Mouse (Mus musculus): Measurements from ENCODE around the gene Casp9. TPM values are rescaled to one million over a fixed set of nuclear protein-coding genes. Genes with fewer than 3 reads are reported as not detected.

Casp9 gene
- polyA plus RNA-seq, 1 experiment, result 7.1 TPM

- peaks cover 34% of the 10 kb centered on the region for H3K36me3 ChIP-seq (replicated peaks; ENCODE audit: low read length)
- peaks cover 17% of the 10 kb centered on the region for H3K27me3 ChIP-seq (replicated peaks)
- TF ChIP-seq GATA1 (IDR thresholded peaks at IDR 0.05; ENCODE audit: borderline replicate concordance, low read length) (no peak), FLI1 (IDR thresholded peaks at IDR 0.05; ENCODE audit: low read length) (no peak)
- H3K4me3 ChIP-seq (replicated peaks), result no peak overlapping the region
- no peaks in the 10 kb centered on the region for H3K4me1 ChIP-seq
- no peaks in the 10 kb centered on the region; the same call in 1 of the 2 replicates for H3K9me3 ChIP-seq
Observed at GRCm38 (mm10) chr4:141758874-141759542, 34.4 kb upstream of the Casp9 start.

- TF ChIP-seq FLI1 (IDR thresholded peaks at IDR 0.05; ENCODE audit: low read length) (no peak), GATA1 (IDR thresholded peaks at IDR 0.05; ENCODE audit: borderline replicate concordance, low read length) (no peak)
- H3K27me3 ChIP-seq (replicated peaks), result peaks cover 4% of the 10 kb centered on the region
- no peak overlapping the region for H3K4me3 ChIP-seq (replicated peaks)
- peaks cover 41% of the 10 kb centered on the region for H3K36me3 ChIP-seq (replicated peaks; ENCODE audit: low read length)
- no peaks in the 10 kb centered on the region for H3K4me1 ChIP-seq
- no peaks in the 10 kb centered on the region for H3K9me3 ChIP-seq
Observed at GRCm38 (mm10) chr4:141760942-141761341, 32.5 kb upstream of the Casp9 start.

- H3K4me1 ChIP-seq, result peaks cover 7% of the 10 kb centered on the region
- no peak for TF ChIP-seq FLI1 (IDR thresholded peaks at IDR 0.05; ENCODE audit: low read length)
- TF ChIP-seq GATA1 (IDR thresholded peaks at IDR 0.05; ENCODE audit: borderline replicate concordance, low read length), result no peak
- no peak overlapping the region for H3K4me3 ChIP-seq (replicated peaks)
- H3K27me3 ChIP-seq (replicated peaks), result peaks cover 2% of the 10 kb centered on the region
- no peaks in the 10 kb centered on the region for H3K9me3 ChIP-seq
- H3K36me3 ChIP-seq (replicated peaks; ENCODE audit: low read length), result peaks cover 51% of the 10 kb centered on the region
Observed at GRCm38 (mm10) chr4:141762102-141762598, 31.3 kb upstream of the Casp9 start.

GRCm38 (mm10) chr4:141763476-141763875 lies 29.9 kb upstream of the Casp9 start:
- Histone ChIP-seq H3K27me3 (replicated peaks) (peaks cover 2% of the 10 kb centered on the region), H3K4me3 (replicated peaks) (no peak overlapping the region), H3K36me3 (replicated peaks; ENCODE audit: low read length) (peaks cover 65% of the 10 kb centered on the region), H3K4me1 (peaks cover 16% of the 10 kb centered on the region), H3K9me3 (no peaks in the 10 kb centered on the region)
- no peak for TF ChIP-seq GATA1 (IDR thresholded peaks at IDR 0.05; ENCODE audit: borderline replicate concordance, low read length)
- TF ChIP-seq FLI1 (IDR thresholded peaks at IDR 0.05; ENCODE audit: low read length), result no peak

GRCm38 (mm10) chr4:141765008-141765407 lies 28.4 kb upstream of the Casp9 start:
- Histone ChIP-seq H3K9me3 (no peaks in the 10 kb centered on the region), H3K4me3 (replicated peaks) (no peak overlapping the region), H3K4me1 (peaks cover 23% of the 10 kb centered on the region), H3K36me3 (replicated peaks; ENCODE audit: low read length) (peaks cover 80% of the 10 kb centered on the region), H3K27me3 (replicated peaks) (no peaks in the 10 kb centered on the region)
- TF ChIP-seq FLI1 (IDR thresholded peaks at IDR 0.05; ENCODE audit: low read length) (no peak), GATA1 (IDR thresholded peaks at IDR 0.05; ENCODE audit: borderline replicate concordance, low read length) (no peak)

GRCm38 (mm10) chr4:141766316-141766667 lies 27.1 kb upstream of the Casp9 start:
- peaks cover 29% of the 10 kb centered on the region for H3K4me1 ChIP-seq
- H3K27me3 ChIP-seq (replicated peaks), result no peaks in the 10 kb centered on the region
- H3K4me3 ChIP-seq (replicated peaks), result no peak overlapping the region
- H3K9me3 ChIP-seq, result no peaks in the 10 kb centered on the region
- TF ChIP-seq GATA1 (IDR thresholded peaks at IDR 0.05; ENCODE audit: borderline replicate concordance, low read length) (no peak), FLI1 (IDR thresholded peaks at IDR 0.05; ENCODE audit: low read length) (no peak)
- H3K36me3 ChIP-seq (replicated peaks; ENCODE audit: low read length), result peaks cover 86% of the 10 kb centered on the region

- Histone ChIP-seq H3K4me1 (peaks cover 34% of the 10 kb centered on the region), H3K9me3 (no peaks in the 10 kb centered on the region), H3K27me3 (replicated peaks) (no peaks in the 10 kb centered on the region), H3K36me3 (replicated peaks; ENCODE audit: low read length) (peaks cover 86% of the 10 kb centered on the region), H3K4me3 (replicated peaks) (peak overlapping the region; percentile 28)
- no peak for TF ChIP-seq FLI1 (IDR thresholded peaks at IDR 0.05; ENCODE audit: low read length)
- no peak for TF ChIP-seq GATA1 (IDR thresholded peaks at IDR 0.05; ENCODE audit: borderline replicate concordance, low read length)
Observed at GRCm38 (mm10) chr4:141766668-141767352, 26.6 kb upstream of the Casp9 start.

GRCm38 (mm10) chr4:141767353-141768036 lies 25.9 kb upstream of the Casp9 start:
- Histone ChIP-seq H3K4me1 (peaks cover 41% of the 10 kb centered on the region), H3K27me3 (replicated peaks) (no peaks in the 10 kb centered on the region), H3K36me3 (replicated peaks; ENCODE audit: low read length) (peaks cover 85% of the 10 kb centered on the region), H3K4me3 (replicated peaks) (peak overlapping the region; percentile 42), H3K9me3 (no peaks in the 10 kb centered on the region)
- TF ChIP-seq GATA1 (IDR thresholded peaks at IDR 0.05; ENCODE audit: borderline replicate concordance, low read length) (no peak), FLI1 (IDR thresholded peaks at IDR 0.05; ENCODE audit: low read length) (no peak)

GRCm38 (mm10) chr4:141769501-141770160 lies 23.8 kb upstream of the Casp9 start:
- Histone ChIP-seq H3K4me1 (peaks cover 44% of the 10 kb centered on the region), H3K4me3 (replicated peaks) (no peak overlapping the region), H3K27me3 (replicated peaks) (no peaks in the 10 kb centered on the region), H3K9me3 (no peaks in the 10 kb centered on the region), H3K36me3 (replicated peaks; ENCODE audit: low read length) (peaks cover 82% of the 10 kb centered on the region)
- TF ChIP-seq GATA1 (IDR thresholded peaks at IDR 0.05; ENCODE audit: borderline replicate concordance, low read length), result no peak
- no peak for TF ChIP-seq FLI1 (IDR thresholded peaks at IDR 0.05; ENCODE audit: low read length)
